Mouse (Mus musculus) embryonic fibroblast, embryonic 13.5 days (primary cell): ENCODE results near the gene BC107364.

ENCODE experiments used
- CTCF ChIP-seq: IDR thresholded peaks from 2 replicates; pipeline ENCODE4 v1.5.1; 2011; ENCODE audit warnings: mild to moderate bottlenecking, control low read depth, low read length, moderate library complexity, borderline replicate concordance; ENCODE audit not compliant: insufficient read depth
- POLR2A ChIP-seq: IDR thresholded peaks from 2 replicates; pipeline ENCODE4 v1.6.1; 2011; ENCODE audit warnings: low read depth, mild to moderate bottlenecking, control low read depth, low read length, moderate library complexity

- TF ChIP-seq CTCF = no peak
- TF ChIP-seq POLR2A = no peak
Observed at GRCm38 (mm10) chr3:96477084-96477483, 25.0 kb upstream of the BC107364 start.
